Mouse (Mus musculus): ENCODE results near the gene Lrrc15.

Gene Lrrc15

DNA sequence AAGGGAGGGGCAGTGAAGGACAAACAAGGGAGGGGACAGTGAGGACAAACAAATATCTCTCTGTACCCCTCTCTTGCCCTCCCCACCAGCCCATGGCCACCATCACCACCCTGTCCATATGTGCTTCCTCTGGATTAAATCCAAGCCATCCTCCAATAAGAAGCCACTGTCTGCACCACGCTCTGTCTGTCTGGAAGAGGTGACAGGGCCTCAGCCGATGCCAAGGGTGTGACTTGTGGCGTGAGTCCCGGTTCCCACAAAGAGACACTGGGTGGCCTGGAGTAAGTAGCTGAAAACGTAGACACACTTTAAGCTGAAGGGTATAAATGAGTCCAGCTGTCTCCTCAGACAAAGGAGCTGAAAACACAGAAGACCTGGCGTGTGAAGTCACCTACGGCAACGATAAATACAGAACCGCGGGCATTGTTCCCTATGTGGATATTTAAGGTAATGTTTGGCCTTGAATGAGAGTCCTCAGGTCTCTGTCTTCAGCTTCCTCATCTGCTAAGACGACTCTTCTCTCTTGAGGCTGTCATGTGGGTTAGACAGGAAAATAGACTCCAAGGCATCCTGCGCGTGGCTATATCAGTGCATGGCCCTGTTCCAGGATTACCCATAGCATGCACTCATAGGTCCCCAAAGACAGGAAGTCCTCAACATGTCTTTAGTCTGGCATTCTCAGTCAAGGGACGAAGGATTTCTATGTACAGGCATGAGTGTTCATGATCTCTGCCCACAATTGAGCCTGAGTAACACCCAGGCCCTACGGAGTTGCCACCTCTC lies 7.3 kb downstream of the Lrrc15 start:
- no peak for DNase-seq (ENCODE audit: low spot score in 2 of 2)

DNA sequence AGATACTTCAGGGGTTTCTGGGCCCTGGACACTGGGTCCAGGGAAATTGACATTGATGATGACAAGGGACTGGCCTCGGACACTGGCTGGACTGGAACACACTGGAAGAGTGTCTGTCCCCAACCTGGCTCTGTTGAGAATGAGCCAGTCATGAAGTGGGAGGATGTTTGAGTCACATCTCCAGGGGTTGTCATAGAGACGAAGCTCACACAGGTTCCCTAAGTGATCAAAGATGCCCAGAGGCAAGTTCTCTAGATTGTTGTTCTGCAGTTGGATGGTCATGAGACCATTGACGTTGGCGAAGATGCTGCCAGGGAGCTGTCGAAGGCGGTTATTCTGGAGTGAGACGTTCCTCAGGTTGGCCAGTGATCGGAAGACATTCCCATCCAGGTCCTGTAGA lies 10.0 kb downstream of the Lrrc15 start:
- DNase-seq (ENCODE audit: low spot score in 2 of 2): no peak

DNA sequence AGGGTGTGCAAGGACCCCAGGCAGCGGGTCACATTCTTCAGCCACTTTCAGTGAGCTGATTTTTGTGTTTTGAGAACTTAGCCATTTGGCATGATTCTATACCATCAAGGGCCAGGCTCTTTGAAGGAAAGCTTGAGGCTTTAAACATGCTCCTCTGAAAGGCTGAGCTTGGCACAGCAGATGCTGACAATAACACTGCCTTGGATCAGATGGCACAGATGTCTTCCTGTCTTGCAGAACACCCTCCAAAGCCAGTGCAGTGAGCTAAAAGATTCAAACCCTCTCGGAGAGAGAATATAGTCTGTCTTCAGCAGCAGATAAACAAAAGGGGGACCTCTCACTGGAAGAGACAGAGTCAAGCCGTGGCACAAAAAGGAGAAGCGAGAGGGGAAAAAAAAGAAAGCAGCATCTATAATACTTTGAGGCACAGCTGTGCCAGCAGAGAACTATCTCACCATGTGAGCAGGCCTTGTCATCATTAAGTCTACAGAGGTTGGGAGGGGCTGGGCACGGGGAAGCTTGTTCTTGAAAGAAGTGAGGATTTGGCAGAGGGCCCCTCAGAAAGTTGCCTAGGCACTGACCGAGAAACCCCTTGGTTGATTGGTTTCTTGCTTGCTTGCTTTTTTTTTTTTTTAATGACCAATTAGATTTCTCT lies 11.0 kb downstream of the Lrrc15 start:
- no peak for DNase-seq (ENCODE audit: low spot score in 2 of 2)

DNA sequence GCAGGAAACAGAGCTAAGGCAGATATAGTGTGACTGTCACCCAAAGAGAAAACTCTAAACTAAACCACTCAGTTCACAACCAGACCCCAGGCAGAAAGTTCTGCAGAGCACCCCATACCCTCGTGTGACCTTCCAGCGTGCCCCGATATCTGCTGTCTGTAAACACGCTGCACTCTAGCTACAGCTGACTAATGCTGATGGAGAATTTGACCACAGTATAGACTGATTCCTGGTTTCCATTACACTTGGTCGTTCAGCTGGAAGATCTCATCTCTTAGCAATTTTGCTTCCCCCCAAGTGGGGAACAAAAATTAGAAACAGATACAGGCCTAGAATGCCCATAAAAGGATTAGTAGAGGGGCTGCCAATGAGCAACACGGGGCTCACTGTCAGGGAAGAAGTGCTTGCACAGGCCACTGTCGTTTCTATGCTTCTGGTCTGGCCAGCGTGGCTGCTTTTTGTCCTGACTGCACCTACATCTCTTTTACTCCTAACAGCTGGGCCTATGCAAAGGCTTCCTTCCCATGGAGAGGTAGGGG lies 11.8 kb downstream of the Lrrc15 start:
- DNase-seq (ENCODE audit: low spot score in 2 of 2): no peak

DNA sequence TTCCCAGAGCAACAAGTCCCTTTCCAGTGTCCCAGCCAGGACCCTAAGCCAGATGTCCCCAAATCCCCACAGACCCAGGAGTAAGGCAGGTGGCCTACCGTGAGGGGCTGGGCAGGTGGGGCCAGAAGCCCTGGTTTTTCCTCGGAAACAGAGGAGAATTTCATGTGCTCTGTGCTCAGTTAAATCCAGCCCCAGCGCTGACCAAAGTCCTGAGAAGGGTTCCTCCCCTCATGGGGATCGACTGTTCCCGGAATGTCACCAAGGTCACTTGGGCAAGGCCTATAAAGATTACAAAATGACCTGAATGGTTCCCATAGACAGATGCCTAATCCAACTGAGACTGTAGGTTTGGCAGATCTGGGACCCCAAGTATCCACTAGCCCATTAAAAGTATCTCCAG lies 15.7 kb downstream of the Lrrc15 start, which contains the start of gene Cpn2:
TSS of gene Cpn2 (minus strand) at position 141 of the 400 bp plus-strand sequence.
- no peak for DNase-seq (ENCODE audit: low spot score in 2 of 2)

DNA sequence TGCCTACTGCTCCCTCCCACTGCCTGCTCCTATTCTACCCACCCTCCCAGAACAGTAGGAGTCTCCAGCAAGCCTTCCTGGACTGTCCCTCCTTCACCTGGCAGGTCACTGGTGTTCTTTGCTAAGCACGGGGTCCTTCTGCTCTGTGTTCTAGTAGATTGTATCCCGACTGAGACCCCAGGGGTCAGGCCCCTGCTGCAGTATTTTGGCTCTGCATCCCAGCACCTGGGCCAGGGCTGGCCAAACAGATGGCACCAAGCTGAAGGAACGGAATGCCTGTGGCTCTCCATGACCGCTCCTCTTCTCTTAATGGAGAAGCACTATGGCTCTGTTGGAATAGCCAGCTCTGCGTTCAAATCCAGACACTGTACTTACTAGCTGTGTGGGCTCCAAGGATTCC lies 16.5 kb downstream of the Lrrc15 start:
- no peak for DNase-seq (ENCODE audit: low spot score in 2 of 2)

DNA sequence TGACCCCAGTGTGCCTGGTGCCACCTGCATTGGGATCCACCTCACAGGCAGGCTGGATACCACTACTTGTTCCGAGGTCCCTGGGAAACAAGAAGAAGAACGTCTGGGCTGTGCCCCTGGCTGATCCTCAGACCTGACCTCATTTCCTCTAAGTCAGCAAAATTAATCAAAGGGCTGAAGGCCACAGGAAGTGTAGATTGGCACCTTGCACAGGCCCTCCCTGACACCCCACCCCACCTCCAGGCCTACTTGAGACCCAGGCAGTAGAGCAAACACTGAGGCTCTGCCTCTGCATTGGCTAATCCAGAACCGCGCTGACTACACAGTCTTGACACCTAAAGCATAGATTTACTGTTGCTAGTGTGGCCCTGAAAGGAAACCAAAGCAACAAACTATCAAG lies 17.4 kb downstream of the Lrrc15 start:
- DNase-seq (ENCODE audit: low spot score in 2 of 2): no peak

DNA sequence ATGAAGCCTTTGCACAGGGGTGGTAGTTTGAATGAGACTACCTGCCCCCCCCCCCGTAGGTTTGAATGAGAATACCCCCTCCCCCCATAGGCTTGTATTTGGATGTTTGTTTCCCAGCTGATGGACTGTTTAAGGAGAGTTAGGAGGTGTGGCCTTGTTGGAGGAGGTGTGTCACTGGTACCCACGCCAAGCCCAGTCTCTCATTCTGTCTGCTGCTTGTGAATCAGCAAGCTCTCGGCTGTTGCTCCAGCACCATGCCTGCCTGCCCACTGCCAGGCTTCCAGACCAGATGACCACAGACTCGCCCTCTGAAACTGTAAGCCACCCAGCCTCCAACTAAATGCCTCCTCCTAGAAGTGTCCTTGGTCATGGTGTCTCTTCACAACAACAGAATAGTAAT lies 19.9 kb downstream of the Lrrc15 start:
- no peak for DNase-seq (ENCODE audit: low spot score in 2 of 2)

DNA sequence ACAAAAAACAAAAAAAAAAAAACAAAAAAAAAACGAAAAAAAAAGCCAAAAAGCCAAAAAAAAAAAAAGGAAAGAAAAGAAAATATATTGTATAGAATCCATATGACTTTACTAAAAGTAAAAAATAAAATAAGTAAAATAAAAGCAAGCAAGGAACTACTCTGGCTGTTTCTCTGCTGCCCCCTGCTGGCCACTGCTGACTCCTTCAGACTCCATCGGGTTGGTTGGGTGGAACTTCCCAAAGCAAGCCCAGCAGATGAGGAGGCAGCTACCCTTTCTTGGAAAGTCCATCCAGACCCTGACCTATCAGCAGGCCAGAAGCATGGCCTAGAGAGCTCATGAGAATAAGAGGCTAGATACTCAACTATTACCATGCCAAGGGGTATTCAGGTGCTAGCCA lies 20.4 kb downstream of the Lrrc15 start:
- peak in 1 of 2 experiments; percentile 57 for DNase-seq (ENCODE audit: low spot score in 2 of 2)

DNA sequence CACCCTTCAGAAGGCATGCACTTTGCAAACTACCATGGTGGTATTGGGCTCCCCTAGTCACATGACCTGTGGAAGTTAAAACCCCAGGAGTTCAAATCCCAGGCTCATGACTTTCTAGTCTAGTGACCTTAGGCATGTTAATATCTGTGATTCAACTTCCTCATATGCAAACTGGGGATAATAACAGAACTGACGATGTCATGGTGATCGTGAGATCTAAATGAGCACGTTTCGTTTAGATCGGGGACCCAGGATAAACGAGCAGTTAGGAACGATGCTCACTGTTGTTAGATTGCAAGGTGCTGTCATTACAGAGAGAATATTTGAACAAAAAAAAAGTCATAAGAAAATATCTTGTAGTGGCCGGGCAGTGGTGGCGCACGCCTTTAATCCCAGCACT lies 20.9 kb downstream of the Lrrc15 start:
- no peak for DNase-seq (ENCODE audit: low spot score in 2 of 2)

DNA sequence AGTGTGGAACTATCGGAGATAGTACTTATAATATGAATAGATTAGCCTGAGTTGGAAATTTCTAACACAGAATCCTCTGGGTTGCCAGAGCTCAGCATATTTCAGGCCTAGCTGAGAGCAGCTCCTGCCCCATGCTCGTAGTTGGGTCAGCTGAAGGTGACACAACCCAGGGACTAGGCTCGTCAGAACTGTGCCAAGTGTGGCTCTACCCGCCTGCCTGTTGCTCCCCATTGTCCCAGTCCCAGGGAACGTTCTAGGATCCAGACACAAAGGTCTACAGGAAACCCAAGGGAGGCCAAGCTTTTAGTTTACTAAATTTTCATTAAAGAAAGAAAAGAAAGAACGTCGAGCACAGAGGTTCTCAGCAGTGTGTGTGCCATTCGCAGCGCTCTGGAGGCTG lies 21.7 kb downstream of the Lrrc15 start:
- no peak for DNase-seq (ENCODE audit: low spot score in 2 of 2)

DNA sequence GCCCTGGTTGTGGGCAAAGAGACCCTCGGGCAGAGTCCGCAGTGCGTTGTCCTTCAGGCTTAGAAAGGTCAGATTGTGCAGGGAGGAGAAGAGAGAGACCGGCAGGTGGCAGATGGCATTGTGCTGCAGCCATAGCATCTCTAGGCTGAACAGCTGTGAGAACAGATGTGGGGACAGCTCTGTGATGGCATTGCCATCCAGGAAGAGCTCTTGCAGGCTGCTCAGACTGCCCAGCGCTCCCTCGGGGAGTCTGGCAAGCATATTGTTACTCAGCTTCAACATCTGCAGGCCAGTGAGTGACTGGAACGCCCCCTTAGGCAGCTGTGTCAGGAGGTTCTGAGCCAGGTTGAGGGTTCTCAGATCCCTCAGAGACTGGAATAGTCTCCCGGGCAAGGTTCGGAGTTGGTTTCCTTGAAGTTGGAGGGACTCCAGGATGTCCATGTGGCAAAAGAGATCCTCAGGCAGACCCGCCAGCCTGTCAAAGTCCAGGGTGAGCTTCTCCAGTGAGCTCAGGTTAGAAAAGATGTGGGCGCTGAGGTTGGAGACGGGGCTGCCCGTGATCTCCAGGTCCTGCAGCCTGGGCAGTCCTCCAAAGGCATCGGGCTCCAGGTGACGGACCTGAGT lies 22.9 kb downstream of the Lrrc15 start:
- DNase-seq (ENCODE audit: low spot score in 2 of 2): no peak

DNA sequence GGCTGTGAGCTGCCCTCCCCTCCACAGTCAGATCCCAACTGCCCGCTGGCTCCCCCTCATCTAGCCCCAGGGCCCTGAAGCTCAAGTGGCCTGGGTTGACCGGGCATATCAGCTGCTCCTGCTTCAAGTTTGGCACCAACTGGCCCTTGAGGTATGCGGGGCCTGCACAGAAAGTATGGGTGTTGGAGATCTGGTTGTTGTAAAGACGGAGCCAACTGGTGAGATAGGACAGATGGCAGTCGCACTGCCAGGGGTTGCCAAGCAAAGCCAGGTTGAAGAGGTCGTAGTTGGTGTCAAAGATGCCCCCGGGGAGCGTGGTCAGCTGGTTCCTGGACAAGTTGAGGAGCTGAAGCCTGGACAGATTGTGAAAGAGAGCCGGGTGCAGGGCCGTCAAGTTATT lies 23.6 kb downstream of the Lrrc15 start:
- DNase-seq (ENCODE audit: low spot score in 2 of 2): no peak

DNA sequence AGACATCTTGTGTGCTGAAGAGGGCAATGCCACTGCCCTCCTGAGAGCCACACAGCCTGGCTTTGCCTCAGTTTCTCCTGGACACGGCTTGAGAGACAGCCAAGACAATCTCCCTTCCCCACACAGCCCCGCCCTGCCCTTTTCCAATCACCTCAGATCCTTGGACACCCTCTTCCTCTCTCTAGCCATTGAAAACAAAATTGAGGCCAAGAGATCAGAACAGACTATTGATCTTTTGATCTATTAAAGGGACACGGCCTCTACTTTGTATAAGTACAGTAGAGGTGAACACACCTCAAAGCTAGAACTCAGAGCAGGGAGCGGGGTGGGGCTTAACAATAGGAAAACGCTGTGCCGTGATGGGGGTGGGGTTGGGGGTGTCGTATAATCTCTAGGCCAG lies 24.6 kb downstream of the Lrrc15 start:
- DNase-seq (ENCODE audit: low spot score in 2 of 2): no peak

DNA sequence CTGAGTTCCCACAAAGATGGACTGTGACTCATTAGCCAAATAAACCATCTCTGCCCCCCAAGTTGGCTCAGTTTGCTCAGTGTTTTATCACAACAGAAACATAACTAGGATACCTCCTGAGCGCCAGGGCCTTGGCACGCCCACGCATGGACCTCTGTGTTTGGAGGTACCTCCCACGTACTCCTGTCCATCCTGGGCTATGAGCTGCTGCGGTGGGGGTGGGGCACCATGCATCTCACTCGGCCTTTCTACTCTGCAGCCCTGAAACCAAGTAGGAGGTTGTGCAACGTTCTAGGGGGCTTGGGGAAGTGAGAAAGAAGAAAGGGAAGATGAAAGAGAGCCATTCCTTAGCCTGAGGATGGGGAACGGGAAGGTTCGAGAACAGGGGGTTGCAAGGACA lies 25.3 kb downstream of the Lrrc15 start:
- DNase-seq (ENCODE audit: low spot score in 2 of 2): no peak

DNA sequence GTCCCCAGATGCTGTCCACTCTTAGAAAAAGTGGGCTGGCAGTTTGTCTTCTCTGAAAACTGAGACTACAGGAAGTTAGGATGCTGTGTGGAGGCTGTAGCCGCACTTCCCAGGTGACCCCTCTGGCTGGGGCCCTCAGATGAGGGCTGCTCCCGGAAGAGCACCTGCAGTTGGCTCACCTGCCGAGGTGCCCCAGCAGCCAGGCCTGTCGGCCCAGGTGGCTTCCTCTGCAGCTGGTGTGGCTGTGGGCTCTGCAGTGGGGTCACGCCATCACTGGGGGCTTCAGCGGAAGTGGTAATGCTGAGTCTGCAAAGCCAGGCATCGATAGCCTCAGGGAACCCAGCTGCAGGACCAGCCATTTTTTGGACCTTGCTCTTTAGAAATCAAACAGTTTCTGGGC lies 28.0 kb downstream of the Lrrc15 start:
- DNase-seq (ENCODE audit: low spot score in 2 of 2): no peak

DNA sequence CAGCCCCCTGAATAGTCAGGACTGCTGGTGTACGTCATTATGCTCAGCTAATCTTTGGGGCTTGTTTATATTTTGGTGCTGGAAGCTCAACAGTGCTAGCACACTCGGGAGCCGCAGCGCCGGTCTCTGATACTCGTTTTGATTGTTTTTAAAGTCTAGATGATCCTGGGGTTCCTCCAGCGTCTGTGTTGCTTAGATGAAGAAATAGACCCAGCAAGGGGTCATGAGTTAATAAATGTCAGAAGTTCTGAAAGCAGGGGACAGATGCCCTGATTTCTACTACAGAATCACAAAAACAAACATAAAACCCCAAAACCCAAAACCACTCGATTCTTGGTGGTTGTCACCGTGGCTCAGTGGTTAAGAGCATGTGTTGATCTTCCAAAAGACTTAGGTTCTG lies 29.2 kb downstream of the Lrrc15 start:
- no peak for DNase-seq (ENCODE audit: low spot score in 2 of 2)

DNA sequence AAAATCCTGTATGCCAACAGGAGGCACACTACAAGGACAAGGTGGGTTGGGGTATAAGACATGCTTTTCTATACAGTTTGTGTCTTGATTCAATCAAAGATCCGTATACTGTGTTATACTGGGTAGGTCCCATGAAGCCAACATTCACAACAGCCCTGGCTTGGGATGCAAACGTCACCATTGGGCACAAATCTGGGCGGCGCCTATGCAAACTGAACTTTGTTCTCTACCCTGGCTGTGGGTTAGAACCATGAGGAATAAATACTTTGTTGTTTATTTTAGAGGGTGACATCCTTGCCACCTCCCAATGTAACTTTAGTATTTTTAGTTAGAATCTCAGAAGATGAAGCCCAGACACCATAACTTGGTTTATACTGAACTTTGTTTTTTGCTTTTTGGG lies 29.7 kb downstream of the Lrrc15 start:
- DNase-seq (ENCODE audit: low spot score in 2 of 2): no peak

DNA sequence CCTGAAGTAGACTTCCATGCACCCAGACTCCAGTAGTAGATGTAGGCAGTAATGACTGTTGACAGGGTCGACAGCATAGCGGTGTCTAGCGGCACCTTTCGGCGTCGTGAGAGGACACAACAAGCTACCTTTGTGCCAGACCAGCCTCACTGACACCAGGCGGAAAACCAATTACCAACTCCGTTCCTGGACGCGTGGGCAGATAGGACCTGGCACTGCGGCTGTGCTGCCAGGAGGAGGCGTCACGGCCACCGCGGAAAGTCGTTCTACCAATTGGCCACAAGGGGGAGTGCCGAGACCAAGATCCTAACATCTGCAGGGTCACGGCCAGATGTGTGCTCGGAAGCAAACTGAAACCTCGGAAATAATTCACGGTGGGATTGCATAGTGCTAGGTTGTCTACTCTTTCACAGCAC lies 31.0 kb downstream of the Lrrc15 start:
- peak in 1 of 2 experiments; percentile 65 for DNase-seq (ENCODE audit: low spot score in 2 of 2)

DNA sequence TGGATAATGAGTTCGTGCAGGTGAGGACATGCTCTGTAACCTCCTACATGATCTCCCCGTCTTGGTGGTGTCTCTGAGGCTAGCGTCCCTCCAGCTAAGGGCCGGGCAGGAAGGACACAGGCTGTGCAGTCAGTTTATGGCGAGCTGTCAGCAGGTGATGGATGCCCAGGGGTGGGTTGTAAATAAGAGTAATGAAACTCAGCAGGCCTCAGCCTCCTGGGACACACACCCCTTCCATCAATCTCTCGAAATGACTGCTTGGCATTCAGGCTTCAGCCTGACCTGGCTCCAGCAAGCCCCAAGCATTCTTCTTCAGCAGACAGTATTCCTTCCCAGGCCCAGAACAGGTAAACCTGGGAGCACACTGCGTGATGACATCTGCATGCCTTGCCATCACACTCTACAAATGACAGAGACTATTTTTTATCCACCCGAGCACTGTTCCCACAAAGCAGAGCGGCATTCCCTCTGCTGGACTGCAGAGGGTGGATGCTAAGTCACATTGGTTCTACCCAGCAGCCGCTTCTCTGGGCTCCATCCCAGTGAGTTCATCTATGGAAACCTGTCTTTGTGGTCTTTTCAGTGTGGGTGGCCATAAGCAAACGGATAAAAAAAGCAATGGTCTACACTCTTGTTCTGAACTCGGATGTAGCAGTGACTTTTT lies 38.9 kb downstream of the Lrrc15 start:
- DNase-seq (ENCODE audit: low spot score in 2 of 2): no peak

DNA sequence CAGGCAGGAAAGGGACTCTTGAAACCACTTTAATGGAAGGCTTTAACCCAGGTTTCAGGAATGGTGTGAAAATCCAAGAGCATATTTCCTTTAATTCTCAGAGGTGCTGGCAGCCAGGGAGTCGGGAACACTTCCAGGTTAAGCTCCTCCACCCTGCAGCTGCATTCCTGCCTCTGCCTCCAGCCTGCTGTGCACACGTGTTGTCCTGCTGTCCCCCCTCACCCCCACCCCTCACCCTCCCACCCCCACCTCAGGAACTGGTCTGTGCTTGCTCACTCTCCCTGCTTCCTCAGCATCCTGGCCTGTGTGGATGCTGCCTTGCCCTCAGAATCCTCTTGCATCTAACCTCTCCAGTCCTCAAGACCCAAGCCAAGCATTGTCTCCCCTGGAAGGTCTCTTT lies 41.4 kb downstream of the Lrrc15 start:
- no peak for DNase-seq (ENCODE audit: low spot score in 2 of 2)

DNA sequence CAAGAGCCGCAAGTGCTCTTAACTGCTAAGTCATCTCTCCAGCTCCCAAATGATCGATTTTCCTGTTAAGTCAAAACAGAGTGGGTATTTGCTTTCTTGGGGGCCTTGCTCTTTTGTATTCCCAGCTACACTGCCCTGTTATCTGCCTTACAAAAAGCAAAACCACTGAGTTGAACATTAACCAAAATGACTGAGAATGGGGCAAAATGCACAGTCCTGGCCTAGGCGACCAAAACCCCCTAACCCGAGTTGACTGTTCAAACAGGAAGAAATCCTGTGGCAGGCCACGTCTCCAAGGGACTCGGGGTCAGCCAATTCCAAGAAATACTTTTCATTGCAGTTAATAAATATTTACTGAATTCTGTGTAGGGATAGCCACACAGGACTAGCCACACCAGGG lies 44.3 kb downstream of the Lrrc15 start:
- DNase-seq (ENCODE audit: low spot score in 2 of 2): no peak
